Mouse (Mus musculus) gastrocnemius, postnatal 25 days (tissue): ENCODE measurements around the gene Chchd3. TPM values are rescaled to one million over a fixed set of nuclear protein-coding genes. Genes with fewer than 3 reads are reported as not detected.
A peak's percentile ranks its signal among the peaks of the same experiment; 100 is the strongest.

Experiments used
- DNase-seq: peaks from one replicate; pipeline ENCODE4 v3.0.0; 2022
- total RNA-seq, 2 experiments: library from RNA; stranded (reverse); gene quantifications; 1 replicate in 1 of 2; 2 replicates in 1 of 2; pipeline ENCODE4 v1.2.3; 2021

Chchd3 gene
- total RNA-seq, 2 experiments from 2014 or later, result 366 to 394 TPM

DNA sequence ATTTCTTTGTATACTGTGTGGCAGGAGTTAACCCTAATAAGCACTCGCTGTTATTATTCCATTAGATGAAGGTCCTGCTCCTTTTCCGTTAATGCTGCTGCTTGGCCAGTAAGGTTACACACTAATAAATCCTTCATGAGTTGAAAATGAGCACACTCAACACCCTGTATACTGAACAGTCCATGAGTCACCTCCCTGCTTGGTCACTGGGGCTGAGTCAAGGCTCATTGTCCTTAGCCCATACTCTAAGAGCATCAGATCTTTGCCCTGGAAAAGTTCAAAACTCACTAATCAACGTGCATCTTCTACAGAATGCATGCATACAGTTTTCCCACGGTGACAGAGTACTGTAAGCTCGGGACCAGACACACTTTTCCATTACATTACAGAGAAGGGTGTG is 124.5 kb downstream of the Chchd3 start:
- DNase-seq, result no peak

DNA sequence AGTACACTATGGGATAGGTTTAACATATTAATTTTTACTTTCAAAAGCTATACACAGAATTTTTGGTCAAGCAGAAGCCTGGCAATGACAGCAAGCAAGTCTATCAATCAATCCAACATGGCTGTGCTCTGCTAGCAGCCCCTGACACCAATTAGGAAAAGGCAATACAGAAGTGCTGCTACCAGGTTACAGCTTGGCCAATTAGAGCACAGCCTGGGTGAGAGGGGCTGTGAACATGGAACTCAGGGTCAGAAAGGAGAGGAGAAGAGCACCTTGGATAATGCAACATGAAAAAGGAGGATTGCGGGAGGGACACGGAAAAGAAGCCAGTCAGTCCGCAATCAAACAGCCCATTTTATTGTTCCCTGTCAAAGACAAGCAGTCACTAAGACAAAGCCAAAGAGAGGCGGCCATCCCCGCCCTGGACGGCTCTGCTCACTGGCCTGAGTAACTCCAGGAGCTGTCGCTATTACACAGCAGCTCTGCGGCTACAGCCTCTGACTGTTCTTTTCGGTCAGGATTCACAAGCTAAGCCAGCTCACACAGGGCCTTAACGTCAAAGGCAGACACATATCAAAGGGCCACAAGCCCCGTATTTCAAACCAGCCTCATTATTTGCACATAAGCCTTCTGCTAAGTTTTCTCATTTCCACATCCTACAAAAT is 128.8 kb downstream of the Chchd3 start:
- DNase-seq, result no peak

DNA sequence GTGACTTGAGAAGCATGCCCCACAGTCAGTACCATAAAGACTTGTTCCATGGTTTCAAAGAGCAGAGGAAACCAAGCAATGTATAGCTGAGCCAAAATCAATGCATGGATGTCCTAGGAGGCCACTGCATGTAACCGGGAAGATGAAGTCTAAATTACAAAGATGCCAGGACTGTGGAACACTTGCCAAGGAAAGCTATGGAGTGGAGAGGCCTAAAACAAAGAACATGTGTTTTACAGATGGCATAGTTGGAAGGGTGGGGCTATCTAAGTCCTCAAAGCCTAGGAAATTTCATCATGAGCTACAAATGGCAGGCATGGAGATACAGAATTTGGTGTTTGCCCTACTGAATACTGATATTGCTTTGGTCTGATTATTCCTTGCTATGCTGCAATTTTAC is 137.7 kb downstream of the Chchd3 start:
- DNase-seq, result no peak

DNA sequence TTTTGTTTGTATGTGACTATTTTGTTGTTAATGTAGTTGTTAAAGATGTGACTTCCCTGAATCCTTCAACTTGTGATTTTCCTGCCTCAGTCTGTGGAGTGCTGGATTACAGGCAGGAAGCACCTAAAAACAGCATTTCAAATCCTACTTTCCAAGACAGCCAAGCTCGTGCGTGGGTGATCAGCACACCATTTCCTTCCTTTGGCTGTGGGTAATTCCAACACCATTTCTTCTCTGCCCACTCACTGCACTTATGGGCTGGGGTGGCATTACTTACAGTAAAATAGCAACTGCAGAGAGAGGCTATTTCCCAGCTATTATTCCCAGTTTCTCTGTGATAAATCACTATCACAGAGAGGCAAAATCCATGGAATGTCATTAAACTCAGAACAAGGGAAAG is 140.0 kb downstream of the Chchd3 start:
- DNase-seq, result no peak

DNA sequence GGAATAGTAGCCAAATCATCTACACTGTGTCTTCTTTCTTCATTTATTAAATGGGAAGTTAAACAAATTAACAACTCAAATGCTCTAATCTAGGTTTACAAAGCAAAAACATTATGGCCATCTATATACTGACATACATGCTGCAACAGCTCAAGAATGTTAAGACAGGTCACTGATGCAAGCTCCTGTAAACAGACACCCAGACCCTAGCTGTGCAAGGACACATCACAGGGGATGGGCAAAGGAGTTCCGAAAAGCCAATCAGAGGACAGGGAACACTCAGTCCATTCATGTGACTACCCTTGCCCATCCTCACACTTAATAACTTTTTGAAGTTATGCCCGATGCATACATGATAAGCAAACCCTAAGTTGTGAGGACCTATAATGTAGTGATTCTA is 149.4 kb downstream of the Chchd3 start:
- no peak for DNase-seq

DNA sequence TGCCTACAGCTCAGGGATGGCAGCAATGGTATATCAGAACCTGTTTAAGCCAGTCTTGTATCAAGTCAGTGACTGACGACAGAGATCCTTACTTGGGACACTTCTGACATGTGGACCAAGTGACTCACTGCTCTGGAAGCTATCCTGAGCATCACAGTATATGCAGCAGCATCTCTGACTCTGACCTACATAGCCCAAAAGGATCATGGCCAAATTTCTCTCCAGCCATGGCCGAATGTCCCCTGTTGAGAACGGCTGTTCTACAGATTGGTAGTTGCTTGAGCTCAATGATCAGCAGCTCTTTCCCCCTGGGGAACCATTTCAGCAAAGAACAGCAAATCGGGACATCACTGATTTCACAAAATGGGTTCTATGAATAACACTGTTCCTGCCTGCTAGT is 161.0 kb downstream of the Chchd3 start:
- no peak for DNase-seq

DNA sequence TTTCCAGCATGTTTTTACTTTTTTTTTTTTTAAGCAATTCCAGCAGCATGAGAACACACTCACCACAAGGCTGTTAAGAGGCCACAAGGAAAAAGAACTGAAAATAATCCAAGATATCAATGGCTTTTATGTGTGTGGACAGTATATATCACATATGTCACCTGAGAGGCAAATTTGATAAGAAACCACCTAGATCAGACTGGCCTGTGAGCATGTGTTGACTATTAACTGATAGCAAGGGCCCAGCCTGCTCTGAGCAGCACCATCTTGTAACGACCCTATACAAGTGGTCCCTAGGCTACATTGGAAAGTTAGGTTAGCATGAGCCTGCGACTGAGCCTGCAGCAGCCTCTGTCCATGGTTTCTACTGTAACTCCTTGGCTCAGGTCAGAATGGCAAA is 166.0 kb downstream of the Chchd3 start:
- no peak for DNase-seq

DNA sequence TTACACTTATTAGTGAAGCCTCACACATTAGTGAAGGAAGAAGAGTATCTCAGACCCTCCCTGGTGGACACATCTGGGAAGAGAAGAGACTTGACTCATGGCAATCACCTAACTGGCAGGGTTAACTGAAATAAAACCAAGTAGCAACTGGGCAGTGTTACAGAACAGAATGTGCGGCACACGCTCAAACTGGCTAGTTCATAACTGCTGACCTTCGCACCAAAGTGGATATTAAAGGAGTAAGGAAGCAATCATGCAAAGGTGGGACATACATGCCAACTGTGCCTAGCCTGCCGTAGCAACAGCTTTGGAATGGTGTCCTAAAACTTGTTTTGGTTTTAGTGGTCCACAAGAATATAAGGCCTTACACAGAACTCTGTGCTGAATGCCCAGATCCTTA is 169.3 kb downstream of the Chchd3 start:
- DNase-seq, result peak; percentile 13

DNA sequence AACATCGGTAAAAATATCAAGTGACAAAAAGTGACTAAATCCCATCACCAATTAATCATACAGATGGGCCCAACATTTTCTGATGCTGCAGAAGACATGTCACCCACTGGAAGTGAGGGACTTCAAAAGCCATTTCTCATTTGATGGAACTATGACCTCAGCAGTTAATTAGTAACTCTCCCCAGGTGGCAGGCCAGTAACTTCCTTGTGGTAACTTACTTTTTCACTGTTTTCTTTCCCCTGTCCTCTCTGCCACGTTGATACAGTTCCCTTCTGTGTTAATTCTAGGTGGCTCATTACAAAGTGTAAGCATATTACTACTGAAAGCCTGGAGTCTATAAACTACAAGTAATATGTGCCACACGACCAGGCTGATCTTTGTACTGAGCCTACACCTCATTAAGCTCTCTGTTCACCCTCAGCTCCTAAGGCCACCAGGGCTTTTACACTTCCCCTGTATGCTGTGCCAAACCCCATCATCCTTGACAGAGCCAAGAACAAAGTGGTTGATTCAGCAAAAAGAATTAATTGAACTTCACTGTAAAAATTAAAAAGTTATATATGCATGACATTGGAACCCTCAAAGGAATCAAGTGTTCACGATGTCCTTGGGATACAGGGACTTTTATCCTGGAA is 171.0 kb downstream of the Chchd3 start:
- no peak for DNase-seq

DNA sequence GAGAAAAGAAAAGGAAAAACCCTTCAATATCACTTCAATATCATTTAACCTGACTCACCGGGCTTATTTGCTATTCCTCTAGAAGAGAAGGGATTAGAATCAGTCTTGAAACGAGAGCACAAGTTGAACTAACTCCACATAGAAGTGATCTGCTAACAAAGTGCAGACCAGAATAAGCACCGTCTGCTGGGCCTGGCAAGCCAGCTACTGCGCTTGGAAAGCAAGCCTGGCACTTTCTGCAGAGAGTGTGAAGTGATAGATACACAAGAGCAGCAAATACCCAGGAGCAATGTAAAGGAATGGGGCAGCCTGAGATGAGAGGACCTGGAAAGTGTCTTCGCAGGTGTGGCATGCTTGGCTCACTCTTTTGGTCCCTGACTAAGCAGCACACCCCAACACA is 181.5 kb downstream of the Chchd3 start:
- no peak for DNase-seq

DNA sequence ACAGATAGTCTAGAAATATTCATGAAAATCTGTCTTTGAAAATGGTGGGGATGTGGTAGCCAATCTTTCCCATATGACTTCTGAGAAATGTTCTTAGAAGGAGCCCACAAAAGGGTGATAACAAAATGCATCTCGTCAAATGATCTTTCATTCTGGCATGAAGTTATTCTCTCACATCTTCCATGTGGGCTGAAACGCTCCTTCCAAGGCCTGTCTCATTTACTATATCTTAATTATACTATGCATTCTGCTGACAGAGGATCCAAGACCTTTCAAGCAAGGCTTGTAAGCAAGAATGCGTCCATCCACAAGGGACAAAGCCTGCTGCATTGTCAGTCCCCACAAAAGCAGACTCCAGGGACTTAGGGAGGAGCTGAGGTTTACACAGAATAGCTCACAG is 185.9 kb downstream of the Chchd3 start:
- no peak for DNase-seq

DNA sequence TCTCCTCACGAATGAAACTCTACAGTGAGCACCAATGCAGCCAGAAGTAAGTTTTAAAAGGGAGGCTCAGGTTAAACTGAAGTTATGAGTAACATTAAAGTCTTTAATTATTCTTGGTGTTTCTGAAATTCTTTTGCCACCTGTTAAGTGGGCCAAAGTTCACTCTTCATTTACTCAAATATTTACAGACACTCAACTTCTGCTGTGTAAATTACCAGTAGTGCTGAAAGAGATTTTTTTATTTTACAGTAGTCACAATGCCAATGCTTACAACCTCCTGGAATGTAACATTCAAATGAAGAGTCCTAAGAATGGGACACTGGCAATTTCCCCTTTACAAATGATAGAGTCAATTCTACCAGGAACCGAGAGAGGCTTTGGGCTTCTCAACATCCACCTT is 187.3 kb downstream of the Chchd3 start:
- no peak for DNase-seq

DNA sequence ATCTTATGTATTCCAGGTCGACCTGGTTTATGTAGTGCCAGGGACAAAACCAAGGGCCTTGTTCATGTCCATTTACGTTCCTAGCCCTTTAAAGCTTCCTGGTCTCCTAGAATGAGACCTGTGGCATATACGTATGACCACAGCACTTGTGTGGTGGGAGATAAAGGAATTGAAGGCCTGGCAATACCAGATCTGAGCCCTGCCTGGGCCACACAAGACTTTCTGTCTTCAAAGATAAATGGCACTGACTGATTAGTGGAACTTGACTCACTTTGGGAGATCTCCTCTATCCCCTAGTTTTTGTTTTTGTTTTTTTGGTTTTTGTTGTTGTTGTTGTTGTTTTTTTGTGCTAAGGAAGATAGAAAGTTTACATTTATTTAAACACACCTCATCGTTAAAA is 209.1 kb downstream of the Chchd3 start:
- DNase-seq, result no peak

DNA sequence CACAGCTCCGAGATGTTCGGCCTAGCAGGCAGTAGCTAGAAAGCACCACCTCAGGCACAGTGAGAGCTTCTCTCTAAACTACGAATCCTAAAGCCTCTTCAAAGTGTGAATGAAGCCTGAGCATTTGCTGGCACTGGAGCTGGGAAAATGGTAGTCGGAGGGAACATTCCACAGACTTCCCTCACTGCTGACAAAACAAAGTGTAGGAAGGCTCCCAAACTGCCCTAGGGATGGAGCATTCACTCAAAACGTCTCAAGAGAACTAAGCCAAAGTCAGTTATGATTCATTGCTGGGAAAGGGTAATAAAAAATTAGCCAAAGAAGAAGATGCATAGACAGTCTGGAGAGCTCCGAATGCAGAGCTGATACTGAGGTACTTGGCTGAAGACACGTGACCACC is 211.1 kb downstream of the Chchd3 start:
- no peak for DNase-seq

DNA sequence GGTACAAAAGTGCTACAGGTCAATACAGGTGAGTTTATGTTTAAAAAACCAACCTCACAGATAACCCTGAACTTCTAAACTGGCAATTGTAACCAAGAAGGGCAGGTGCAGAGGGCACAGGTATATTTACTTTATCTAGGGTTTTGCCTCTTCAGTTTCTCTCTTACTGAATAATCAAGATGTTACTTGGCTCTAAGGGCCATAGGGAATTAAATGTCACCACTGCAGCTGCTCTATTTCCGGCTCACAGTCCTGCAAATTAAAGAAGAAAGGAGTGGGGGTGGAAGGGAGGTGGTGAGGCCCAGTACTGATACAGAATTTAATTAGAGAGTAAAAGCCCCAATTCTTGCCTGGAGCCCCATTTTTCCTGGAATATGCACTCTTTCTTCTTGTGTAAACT is 214.6 kb downstream of the Chchd3 start:
- no peak for DNase-seq

DNA sequence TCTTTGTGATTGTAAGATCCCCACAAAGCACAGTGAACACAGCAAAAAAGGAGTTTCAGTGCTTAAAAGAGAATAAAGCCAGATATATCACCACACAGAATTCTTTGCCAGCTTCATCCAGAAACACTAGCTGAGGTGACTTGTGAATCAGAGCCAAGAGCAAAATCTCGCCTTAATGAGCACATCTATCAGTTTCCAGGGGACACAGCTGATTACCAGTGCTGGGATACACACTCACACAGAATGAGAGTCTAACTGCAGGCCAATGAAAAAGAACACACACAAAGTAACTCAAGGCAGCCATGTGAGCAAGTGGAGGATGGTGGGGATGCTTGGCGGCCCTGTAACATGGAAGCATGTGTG is 222.1 kb downstream of the Chchd3 start:
- DNase-seq, result no peak

DNA sequence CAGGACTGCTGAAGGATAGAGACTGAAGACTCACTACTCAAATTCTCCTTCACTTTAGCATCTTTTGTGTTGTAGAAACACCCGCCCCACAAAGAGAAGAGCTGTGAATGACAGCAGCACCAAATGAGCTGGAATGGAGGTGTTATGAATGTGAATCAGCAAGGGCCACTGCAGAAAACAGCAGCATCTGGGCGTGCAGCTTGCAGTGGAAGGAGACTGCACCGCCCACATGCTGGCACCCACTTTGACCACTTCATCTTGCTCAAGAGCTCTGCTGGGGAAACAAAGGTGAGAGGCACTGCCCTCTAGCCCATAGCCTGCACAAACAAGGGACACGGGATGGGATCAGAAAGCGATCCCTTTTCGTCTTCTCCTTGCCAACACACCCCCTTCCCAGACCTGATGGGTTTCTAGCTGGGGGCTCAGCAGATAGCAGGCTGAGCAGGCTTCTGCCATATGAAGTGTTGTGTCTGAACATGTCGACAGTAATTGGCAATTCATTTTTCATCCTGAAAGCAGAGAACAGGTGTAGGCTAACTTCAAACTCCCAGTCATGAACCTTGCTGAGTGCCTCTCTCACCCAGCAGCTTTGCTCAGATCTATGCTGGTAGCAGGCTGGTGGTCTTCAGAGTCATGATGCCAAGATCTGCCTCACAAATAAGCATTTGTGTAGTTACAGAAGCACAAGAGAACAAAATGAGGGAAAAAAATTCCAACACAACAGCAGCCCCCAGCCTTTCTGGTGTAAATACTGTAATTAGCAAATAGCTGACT is 222.7 kb downstream of the Chchd3 start:
- DNase-seq, result no peak

DNA sequence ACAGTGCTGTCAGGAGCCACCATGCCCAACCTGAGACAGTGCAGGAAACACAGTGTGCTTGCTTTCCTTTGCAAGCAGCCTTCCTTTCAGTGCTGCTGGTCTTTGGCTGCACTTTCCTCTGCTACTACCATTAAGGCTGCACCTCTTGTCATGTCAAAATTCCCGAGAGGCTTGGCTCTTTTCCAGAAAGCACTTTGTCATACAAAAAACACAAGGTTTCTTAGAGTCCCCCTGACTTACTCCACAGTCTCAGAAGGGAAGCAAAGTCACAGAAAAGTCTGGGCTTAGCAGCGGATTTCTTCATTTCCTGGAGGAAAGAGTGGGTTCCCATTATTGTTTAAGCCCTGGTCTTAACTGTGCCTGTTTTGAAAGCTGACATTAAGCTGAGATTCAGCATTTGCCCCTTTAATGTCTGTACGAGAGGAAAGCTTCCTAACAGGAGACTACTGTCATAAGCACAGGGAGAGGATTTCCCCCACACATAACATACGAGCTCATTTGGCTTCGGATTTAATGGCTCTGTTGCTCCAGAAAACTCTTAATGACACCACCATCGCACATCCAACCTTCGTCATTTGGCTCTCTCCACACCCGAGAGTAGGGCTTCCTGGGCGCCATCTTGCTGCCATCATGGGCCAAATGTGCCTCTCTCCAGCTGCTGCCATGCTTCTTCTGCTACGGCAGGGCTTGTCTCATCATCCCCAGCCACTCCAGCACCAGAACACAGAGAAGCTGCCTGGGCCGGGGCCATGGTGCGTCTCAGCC is 236.0 kb downstream of the Chchd3 start:
- DNase-seq, result no peak

DNA sequence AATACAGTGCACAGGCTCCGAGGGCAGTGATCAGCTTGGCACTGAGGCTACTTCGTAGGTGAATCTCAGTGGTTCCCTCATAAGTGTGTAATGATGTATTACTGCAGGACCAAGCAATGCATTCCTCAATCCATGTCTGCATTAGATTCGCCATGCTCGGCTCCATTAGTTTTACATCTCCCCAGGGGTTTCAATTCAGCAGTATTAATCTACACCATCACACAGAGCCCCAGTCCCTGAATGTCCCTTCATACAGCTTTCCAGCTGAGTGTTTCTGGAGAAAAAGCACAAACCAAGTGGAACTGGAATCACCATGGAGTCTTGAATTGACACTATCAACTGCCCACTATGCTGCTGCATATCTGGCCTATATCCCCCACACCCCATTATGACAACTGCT is 241.1 kb downstream of the Chchd3 start:
- no peak for DNase-seq

DNA sequence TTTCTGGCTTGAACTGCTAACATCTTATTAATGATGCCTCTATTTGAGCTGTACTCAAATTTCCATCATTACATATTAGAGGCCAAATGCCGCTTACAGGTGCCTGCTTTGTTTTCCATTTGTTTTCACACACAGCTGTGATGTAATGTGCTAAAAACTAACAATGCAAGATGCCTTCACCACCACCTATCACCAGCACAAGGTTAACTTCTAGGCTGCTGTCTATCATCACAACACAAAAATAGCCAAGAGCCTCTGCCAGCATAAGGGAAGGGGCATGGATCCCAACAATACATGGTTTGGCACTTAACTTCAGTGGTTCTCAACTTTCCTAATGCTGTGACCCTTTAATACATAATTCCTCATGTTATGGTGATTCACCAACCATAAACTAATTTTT is 251.3 kb downstream of the Chchd3 start:
- DNase-seq, result no peak

DNA sequence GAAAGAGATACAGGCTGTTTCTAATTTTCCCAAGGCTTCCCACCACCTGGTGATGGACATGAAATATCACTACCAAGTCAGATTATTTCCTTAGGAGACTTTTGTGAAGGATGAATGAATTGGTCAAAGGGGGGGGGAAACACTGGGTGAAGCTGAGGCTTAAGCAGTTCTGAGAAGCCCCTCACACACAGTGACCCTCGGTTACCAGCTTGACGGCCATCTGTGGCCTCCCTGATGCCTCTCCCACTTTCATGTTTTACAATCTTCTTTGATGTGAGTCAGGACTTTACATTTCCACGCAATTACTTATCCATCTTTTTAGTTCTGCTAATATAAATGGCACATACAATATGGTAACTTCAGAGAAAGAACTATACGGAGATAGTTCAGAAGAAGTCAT is 252.3 kb downstream of the Chchd3 start:
- no peak for DNase-seq

DNA sequence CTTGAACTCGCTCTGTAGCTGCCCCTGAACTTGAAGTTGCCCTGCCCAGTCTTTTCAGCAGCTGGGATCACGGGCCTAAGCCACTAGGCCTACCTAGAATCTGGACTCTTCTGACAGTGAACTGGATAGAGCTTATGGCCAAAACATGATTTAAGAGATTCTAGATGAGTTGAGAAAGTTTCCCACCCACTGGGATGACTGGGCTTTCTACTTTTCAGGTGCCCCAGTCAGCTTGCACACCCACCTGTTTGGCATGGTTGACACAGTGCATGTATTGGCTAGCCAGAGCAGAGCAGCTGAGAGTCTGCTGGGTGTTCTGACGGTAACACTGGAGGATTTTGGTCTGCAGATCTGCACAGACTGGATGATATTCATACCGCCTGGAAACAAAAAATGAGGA is 256.4 kb downstream of the Chchd3 start:
- no peak for DNase-seq

DNA sequence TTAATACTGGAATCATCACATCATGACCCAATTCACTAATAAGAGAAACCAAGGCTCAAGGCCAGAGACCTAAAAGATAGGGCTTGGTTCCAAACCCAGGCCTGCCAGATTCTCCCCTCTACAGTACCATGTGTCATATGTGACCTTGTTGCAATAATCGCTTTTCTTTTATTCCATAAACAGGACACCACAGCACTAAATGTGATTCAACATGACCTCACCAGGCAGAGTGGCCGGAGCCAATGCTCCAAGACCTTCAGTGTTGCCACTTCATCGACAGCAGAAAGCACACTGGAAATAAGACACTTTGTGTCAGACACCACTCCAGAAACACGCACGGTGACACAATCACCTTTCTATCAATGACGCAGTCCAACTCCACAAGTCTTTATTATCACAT is 258.3 kb downstream of the Chchd3 start:
- DNase-seq, result no peak
